Mouse (Mus musculus) liver, embryonic 11.5 days (tissue): ENCODE measurements around the gene Frmd6. TPM values are rescaled to one million over a fixed set of nuclear protein-coding genes. Genes with fewer than 3 reads are reported as not detected.

Experiments
- ATAC-seq: fragments of 200-750 bp; cut with Nextera tagmentation; replicated peaks from 2 replicates; pipeline ENCODE4 v1.8.0; 2017; ENCODE audit warnings: moderate number of reproducible peaks, mild to moderate bottlenecking, moderate TSS enrichment, moderate library complexity; ENCODE audit not compliant: low FRiP score
- DNase-seq: peaks from one replicate; pipeline ENCODE4 v3.0.0-alpha.2; 2017; ENCODE audit warnings: low spot score
- H3K27ac ChIP-seq: fragments of 300-500 bp; sonication (generic); 2 replicates; pipeline ENCODE4 v1.5.1; 2014; ENCODE audit warnings: mild to moderate bottlenecking, low read depth, low read length, control low read depth
- H3K27me3 ChIP-seq: fragments of 300-500 bp; sonication (generic); replicated peaks from 2 replicates; pipeline ENCODE4 v1.6.1; 2014; ENCODE audit warnings: low read length, mixed read lengths; ENCODE audit not compliant: control insufficient read depth, insufficient read depth
- H3K36me3 ChIP-seq: fragments of 300-500 bp; sonication (generic); 2 replicates; pipeline ENCODE4 v1.6.1; 2014; ENCODE audit warnings: mild to moderate bottlenecking, low read length, moderate library complexity, mixed read lengths; ENCODE audit not compliant: control insufficient read depth, insufficient read depth
- H3K4me1 ChIP-seq: fragments of 300-500 bp; sonication (generic); replicated peaks from 2 replicates; pipeline ENCODE4 v1.6.1; 2014; ENCODE audit warnings: low read length, mixed read lengths; ENCODE audit not compliant: control insufficient read depth, insufficient read depth
- H3K4me2 ChIP-seq: fragments of 300-500 bp; sonication (generic); 2 replicates; pipeline ENCODE4 v1.6.1; 2014; ENCODE audit warnings: mild to moderate bottlenecking, control low read depth, moderate library complexity
- H3K4me3 ChIP-seq: fragments of 300-500 bp; sonication (generic); 2 replicates; pipeline ENCODE4 v1.5.1; 2014; ENCODE audit warnings: low read depth, low read length, control low read depth
- H3K9ac ChIP-seq: fragments of 300-500 bp; sonication (generic); 2 replicates; pipeline ENCODE4 v1.6.1; 2014; ENCODE audit warnings: low read depth, low read length, control low read depth
- H3K9me3 ChIP-seq: fragments of 300-500 bp; sonication (generic); 2 replicates; pipeline ENCODE4 v1.6.1; 2016; ENCODE audit warnings: low read length, inconsistent platforms, mixed read lengths; ENCODE audit not compliant: control insufficient read depth
- WGBS: fragments of 180-500 bp; shearing (Covaris S2); extraction: QIAGEN DNeasy Blood & Tissue Kit; methylation state at CpG from one replicate; pipeline ENCODE4 v1.1.7; 2014; 5-methylcytosine and 5-hydroxymethylcytosine counted together
- polyA plus RNA-seq: library from polyadenylated mRNA; unstranded; fragments of >200 nt; fragmentation: Nextera tagmentation; extraction: Ambion mirVana; gene quantifications from 2 replicates; pipeline ENCODE4 v1.2.1, GENCODE M21; 2014

Gene Frmd6
- polyA plus RNA-seq, 1 experiment from 2014 or later, result 9.7 TPM

GRCm38 (mm10) chr12:70851342-70851960 is 26.1 kb downstream of the Frmd6 start:
- no peak for ATAC-seq
- no peak for DNase-seq
- H3K4me3 ChIP-seq, result no peak overlapping the region
- H3K4me1 ChIP-seq, result peaks cover 5% of the 10 kb centered on the region; the same call in 1 of the 2 replicates
- H3K9ac ChIP-seq, result no peak overlapping the region
- H3K9me3 ChIP-seq, result no peaks in the 10 kb centered on the region
- no peaks in the 10 kb centered on the region for H3K36me3 ChIP-seq
- 54% methylated on average over 7 of the region's 7 CpGs for WGBS
- no peak overlapping the region for H3K4me2 ChIP-seq
- no peak overlapping the region for H3K27ac ChIP-seq
- no peaks in the 10 kb centered on the region for H3K27me3 ChIP-seq

GRCm38 (mm10) chr12:70853026-70853425 is 27.7 kb downstream of the Frmd6 start:
- 50% methylated on average over 6 of the region's 6 CpGs for WGBS
- Histone ChIP-seq H3K36me3 (no peaks in the 10 kb centered on the region), H3K4me3 (no peak overlapping the region), H3K27me3 (no peaks in the 10 kb centered on the region), H3K9ac (no peak overlapping the region), H3K27ac (no peak overlapping the region), H3K4me2 (no peak overlapping the region), H3K4me1 (peaks cover 5% of the 10 kb centered on the region; the same call in 1 of the 2 replicates), H3K9me3 (no peaks in the 10 kb centered on the region)
- ATAC-seq, result no peak
- no peak for DNase-seq

GRCm38 (mm10) chr12:70855678-70856077 is 30.4 kb downstream of the Frmd6 start:
- Histone ChIP-seq H3K36me3 (no peaks in the 10 kb centered on the region), H3K27ac (no peak overlapping the region), H3K9me3 (no peaks in the 10 kb centered on the region), H3K27me3 (no peaks in the 10 kb centered on the region), H3K9ac (no peak overlapping the region), H3K4me2 (no peak overlapping the region), H3K4me1 (peaks cover 5% of the 10 kb centered on the region; the same call in 1 of the 2 replicates), H3K4me3 (no peak overlapping the region)
- no peak for ATAC-seq
- 79% methylated on average over 6 of the region's 6 CpGs for WGBS
- no peak for DNase-seq

GRCm38 (mm10) chr12:70856776-70857175 is 31.5 kb downstream of the Frmd6 start:
- Histone ChIP-seq H3K4me1 (0 out of 2 replicates have a peak, but pooled peaks cover under 1% of the 10 kb centered on the region), H3K36me3 (no peaks in the 10 kb centered on the region), H3K9ac (no peak overlapping the region), H3K27ac (no peak overlapping the region), H3K27me3 (no peaks in the 10 kb centered on the region), H3K9me3 (no peaks in the 10 kb centered on the region), H3K4me2 (no peak overlapping the region), H3K4me3 (no peak overlapping the region)
- no peak for ATAC-seq
- WGBS, result 83% methylated on average over 4 of the region's 4 CpGs
- DNase-seq, result no peak

- no peaks in the 10 kb centered on the region for H3K4me1 ChIP-seq
- H3K27ac ChIP-seq, result no peak overlapping the region
- no peaks in the 10 kb centered on the region for H3K9me3 ChIP-seq
These were observed 38.0 kb downstream of the Frmd6 start for GRCm38 (mm10) chr12:70863281-70863680.

GRCm38 (mm10) chr12:70867780-70868179 is 42.5 kb downstream of the Frmd6 start:
- no peaks in the 10 kb centered on the region for H3K27me3 ChIP-seq
- ATAC-seq (no peak), DNase-seq (no peak)
- 0 out of 2 replicates have a peak, but pooled peaks cover 2% of the 10 kb centered on the region for H3K36me3 ChIP-seq
- WGBS, result 85% methylated on average over 3 of the region's 3 CpGs
- no peaks in the 10 kb centered on the region for H3K9me3 ChIP-seq
- H3K4me1 ChIP-seq, result no peaks in the 10 kb centered on the region
- no peak overlapping the region for H3K4me2 ChIP-seq
- H3K27ac ChIP-seq, result no peak overlapping the region
- no peak overlapping the region for H3K9ac ChIP-seq
- no peak overlapping the region for H3K4me3 ChIP-seq

More at GRCm38 (mm10) chr12:70863281-70863680, 38.0 kb downstream of the Frmd6 start:
- ATAC-seq (no peak), DNase-seq (no peak)
- 78% methylated on average over 7 of the region's 7 CpGs for WGBS
- H3K27me3 ChIP-seq, result no peaks in the 10 kb centered on the region
- H3K4me2 ChIP-seq, result no peak overlapping the region
- no peak overlapping the region for H3K9ac ChIP-seq
- H3K4me3 ChIP-seq, result no peak overlapping the region
- H3K36me3 ChIP-seq, result 0 out of 2 replicates have a peak, but pooled peaks cover 2% of the 10 kb centered on the region

GRCm38 (mm10) chr12:70868190-70868987 is 43.1 kb downstream of the Frmd6 start:
- WGBS, result 70% methylated on average over 7 of the region's 7 CpGs
- no peak overlapping the region for H3K9ac ChIP-seq
- no peak overlapping the region for H3K4me2 ChIP-seq
- H3K36me3 ChIP-seq, result 0 out of 2 replicates have a peak, but pooled peaks cover 2% of the 10 kb centered on the region
- DNase-seq (no peak), ATAC-seq (no peak)
- H3K4me1 ChIP-seq, result no peaks in the 10 kb centered on the region
- no peaks in the 10 kb centered on the region for H3K9me3 ChIP-seq
- no peak overlapping the region for H3K27ac ChIP-seq
- H3K4me3 ChIP-seq, result no peak overlapping the region
- H3K27me3 ChIP-seq, result no peaks in the 10 kb centered on the region

- H3K4me3 ChIP-seq, result no peak overlapping the region
- no peak for DNase-seq
- no peak overlapping the region for H3K4me2 ChIP-seq
- no peaks in the 10 kb centered on the region for H3K4me1 ChIP-seq
- H3K9ac ChIP-seq, result no peak overlapping the region
- H3K36me3 ChIP-seq, result 0 out of 2 replicates have a peak, but pooled peaks cover 2% of the 10 kb centered on the region
- no peaks in the 10 kb centered on the region for H3K27me3 ChIP-seq
- H3K9me3 ChIP-seq, result no peaks in the 10 kb centered on the region
- no peak for ATAC-seq
- no peak overlapping the region for H3K27ac ChIP-seq
- WGBS, result 81% methylated on average over 9 of the region's 9 CpGs
These were observed 43.6 kb downstream of the Frmd6 start for GRCm38 (mm10) chr12:70868988-70869291.
